In genomic region chr4:119707326-119707725, GRCm38 (mm10) we compare ENCODE assay signal across 26 mouse cellular contexts. TPM values are rescaled to one million over a fixed set of nuclear protein-coding genes. Genes with fewer than 3 reads are reported as not detected.
DNase-seq lines count a peak whose midpoint lies in the region; ATAC-seq and TF ChIP-seq lines count a peak whose summit lies in the region.
"Had no signal": no experiment of that assay in that cellular context is flagged by ENCODE, and none has a peak within 500 bp of the region (broad histone marks: within the 10 kb centered on the region; RNA-seq: fewer than 3 reads in every experiment).

No protein-coding gene starts in this region.

- DNase-seq in embryo, embryonic 10 days (ENCODE audit: low spot score) = peak; percentile 19
- no peak for DNase-seq in embryo, embryonic 11 days
- peak; percentile 11 for DNase-seq in heart, adult 8-10 months (ENCODE audit: low spot score)
- DNase-seq in kidney, postnatal 0 days (ENCODE audit: low spot score) = peak; percentile 2
- DNase-seq in retina, embryonic 14.5 days (ENCODE audit: low spot score) = peak; percentile 41
- DNase-seq in retina, postnatal 1 day = no peak
- DNase-seq: adrenal gland, adult 8-10 months; adrenal gland, postnatal 25 days; cerebellum, adult 18-20 months; cerebellum, adult 9-10 months; cerebellum, postnatal 14 days had no signal

- H3K27me3 ChIP-seq in heart, embryonic 12.5 days (replicated peaks) = no peaks in the 10 kb centered on the region
- H3K27me3 ChIP-seq in kidney, postnatal 0 days (ENCODE audit: insufficient read depth, low read length) = no peaks in the 10 kb centered on the region
- H3K27me3 ChIP-seq in kidney, embryonic 14.5 days (ENCODE audit: control insufficient read depth, insufficient read depth, low read length) = no peaks in the 10 kb centered on the region
- H3K27me3 ChIP-seq: embryonic facial prominence, embryonic 13.5 days; forebrain, embryonic 12.5 days; forebrain, embryonic 15.5 days; heart, embryonic 13.5 days; hindbrain, embryonic 12.5 days; hindbrain, embryonic 15.5 days had no signal

- no peaks in the 10 kb centered on the region for H3K36me3 ChIP-seq in heart, embryonic 12.5 days
- no peaks in the 10 kb centered on the region for H3K36me3 ChIP-seq in kidney, postnatal 0 days (ENCODE audit: insufficient read depth, low read length)
- no peaks in the 10 kb centered on the region for H3K36me3 ChIP-seq in kidney, embryonic 14.5 days (ENCODE audit: control insufficient read depth, insufficient read depth, low read length)
- H3K36me3 ChIP-seq: embryonic facial prominence, embryonic 10.5 days; embryonic facial prominence, embryonic 13.5 days; forebrain, embryonic 12.5 days; forebrain, embryonic 15.5 days; heart, embryonic 13.5 days; hindbrain, embryonic 12.5 days; hindbrain, embryonic 15.5 days had no signal

- H3K4me3 ChIP-seq in heart, embryonic 12.5 days = no peak overlapping the region
- H3K4me3 ChIP-seq in kidney, postnatal 0 days (replicated peaks; ENCODE audit: low read depth, low read length) = no peak overlapping the region
- no peak overlapping the region for H3K4me3 ChIP-seq in kidney, embryonic 14.5 days (ENCODE audit: low read length)
- H3K4me3 ChIP-seq: embryonic facial prominence, embryonic 10.5 days; embryonic facial prominence, embryonic 13.5 days; erythroblast, embryonic 14.5 days; forebrain, embryonic 12.5 days; forebrain, embryonic 15.5 days; heart, embryonic 13.5 days; hindbrain, embryonic 12.5 days; hindbrain, embryonic 15.5 days had no signal

- no peak overlapping the region for H3K4me2 ChIP-seq in heart, embryonic 12.5 days
- no peak overlapping the region for H3K4me2 ChIP-seq in kidney, postnatal 0 days (ENCODE audit: low read length)
- no peak overlapping the region for H3K4me2 ChIP-seq in kidney, embryonic 14.5 days (replicated peaks; ENCODE audit: low read depth, low read length)
- H3K4me2 ChIP-seq: embryonic facial prominence, embryonic 13.5 days; forebrain, embryonic 12.5 days; forebrain, embryonic 15.5 days; heart, embryonic 13.5 days; hindbrain, embryonic 12.5 days; hindbrain, embryonic 15.5 days had no signal

- no peak for ATAC-seq in heart, embryonic 12.5 days (ENCODE audit: insufficient number of reproducible peaks, low FRiP score)
- no peak for ATAC-seq in kidney, postnatal 0 days (replicated peaks; ENCODE audit: low FRiP score, low read depth)
- no peak for ATAC-seq in kidney, embryonic 14.5 days (ENCODE audit: low FRiP score, low TSS enrichment)
- ATAC-seq: activated CD4-positive, CD25-positive, alpha-beta regulatory T cell, adult 4 months; forebrain, embryonic 15.5 days had no signal

- H3K4me1 ChIP-seq in heart, embryonic 12.5 days (replicated peaks) = no peaks in the 10 kb centered on the region
- H3K4me1 ChIP-seq in kidney, postnatal 0 days (replicated peaks; ENCODE audit: insufficient read depth, low read length) = no peaks in the 10 kb centered on the region
- H3K4me1 ChIP-seq in kidney, embryonic 14.5 days (ENCODE audit: control insufficient read depth, insufficient read depth, low read length) = no peaks in the 10 kb centered on the region
- H3K4me1 ChIP-seq: embryonic facial prominence, embryonic 13.5 days; forebrain, embryonic 12.5 days; forebrain, embryonic 15.5 days; heart, embryonic 13.5 days; hindbrain, embryonic 15.5 days had no signal

- no peak overlapping the region for H3K9ac ChIP-seq in heart, embryonic 12.5 days
- H3K9ac ChIP-seq in kidney, postnatal 0 days (ENCODE audit: low read depth, low read length) = no peak overlapping the region
- no peak overlapping the region for H3K9ac ChIP-seq in kidney, embryonic 14.5 days (ENCODE audit: low read depth, low read length)
- H3K9ac ChIP-seq: embryonic facial prominence, embryonic 13.5 days; forebrain, embryonic 12.5 days; forebrain, embryonic 15.5 days; heart, embryonic 13.5 days; hindbrain, embryonic 12.5 days; hindbrain, embryonic 15.5 days had no signal

- WGBS in heart, embryonic 12.5 days = 71% methylated on average over 5 of the region's 5 CpGs
- 55% methylated on average over 5 of the region's 5 CpGs for WGBS in kidney, postnatal 0 days
- WGBS in kidney, embryonic 14.5 days = 64% methylated on average over 5 of the region's 5 CpGs

- no peak for TF ChIP-seq CTCF in kidney, postnatal 0 days (IDR thresholded peaks at IDR 0.05; ENCODE audit: low read depth)

- no peak overlapping the region for H3K27ac ChIP-seq in heart, embryonic 12.5 days (ENCODE audit: poor library complexity, severe bottlenecking)
- H3K27ac ChIP-seq in kidney, postnatal 0 days = no peak overlapping the region
- no peak overlapping the region for H3K27ac ChIP-seq in kidney, embryonic 14.5 days (ENCODE audit: low read depth, low read length)
- H3K27ac ChIP-seq: embryonic facial prominence, embryonic 10.5 days; embryonic facial prominence, embryonic 13.5 days; forebrain, embryonic 12.5 days; forebrain, embryonic 15.5 days; heart, embryonic 13.5 days; hindbrain, embryonic 12.5 days; hindbrain, embryonic 15.5 days had no signal

- no peaks in the 10 kb centered on the region for H3K9me3 ChIP-seq in heart, embryonic 12.5 days (replicated peaks)
- H3K9me3 ChIP-seq in kidney, postnatal 0 days (replicated peaks; ENCODE audit: low read length) = no peaks in the 10 kb centered on the region
- no peaks in the 10 kb centered on the region for H3K9me3 ChIP-seq in kidney, embryonic 14.5 days (ENCODE audit: control insufficient read depth, low read length)
- H3K9me3 ChIP-seq: embryonic facial prominence, embryonic 10.5 days; embryonic facial prominence, embryonic 13.5 days; forebrain, embryonic 12.5 days; forebrain, embryonic 15.5 days; heart, embryonic 13.5 days; hindbrain, embryonic 12.5 days; hindbrain, embryonic 15.5 days had no signal

RNA-seq across cellular contexts. Expression of gene Hivep3, which starts 26.3 kb away (rescaled TPM):
- 10 to 100 TPM in 2 of 4 experiments, 1 to 10 TPM in 2; 7.4 to 11.0 (median 9.2) TPM for total RNA-seq in heart, adult 8-10 months (2022)
- 5.8 and 6.1 TPM in 2 replicates for polyA plus RNA-seq in heart, embryonic 12.5 days (2016; fragmentation: Nextera tagmentation; extraction: Ambion mirVana)
- polyA plus RNA-seq in kidney, postnatal 0 days (2015; fragmentation: Nextera tagmentation; extraction: Ambion mirVana) = 8.3 TPM in 2 replicates
- 6.3 and 6.6 TPM in 2 replicates for polyA plus RNA-seq in kidney, embryonic 14.5 days (2014; fragmentation: Nextera tagmentation; extraction: Ambion mirVana)

RNA-seq across cellular contexts. Expression of gene Guca2b, which starts 48.6 kb away (rescaled TPM):
- total RNA-seq in heart, adult 8-10 months (2022) = under 1 TPM in 2 of 4 experiments, not detected in 2; 0.49 to 0.75 TPM
- polyA plus RNA-seq in heart, embryonic 12.5 days (2016; fragmentation: Nextera tagmentation; extraction: Ambion mirVana) = not detected in 2 replicates
- polyA plus RNA-seq in kidney, postnatal 0 days (2015; fragmentation: Nextera tagmentation; extraction: Ambion mirVana) = 21.3 and 37.1 TPM in 2 replicates
- 1.3 and 1.8 TPM in 2 replicates for polyA plus RNA-seq in kidney, embryonic 14.5 days (2014; fragmentation: Nextera tagmentation; extraction: Ambion mirVana)
- total RNA-seq: adrenal gland, adult 8-10 months; adrenal gland, postnatal 25 days; ES-E14; gastrocnemius, adult 8-10 months; gastrocnemius, postnatal 25 days; hematopoietic stem cell, adult 5-6 weeks had no signal
- polyA plus RNA-seq: activated CD4-positive, CD25-positive, alpha-beta regulatory T cell, adult 4 months; embryonic facial prominence, embryonic 10.5 days; embryonic facial prominence, embryonic 13.5 days; erythroblast, embryonic 14.5 days; forebrain, embryonic 12.5 days; forebrain, embryonic 15.5 days; heart, embryonic 13.5 days; hindbrain, embryonic 12.5 days; hindbrain, embryonic 15.5 days had no signal

Comparison
In these comparisons a context has a peak if more than half of its experiments do, and no peak if none do; other contexts are left out.
1. DNase-seq: peak in embryo, embryonic 10 days (single experiment), heart, adult 8-10 months (single experiment), kidney, postnatal 0 days (single experiment) and retina, embryonic 14.5 days (single experiment); none in embryo, embryonic 11 days (single experiment) and retina, postnatal 1 day (single experiment).